8 mouse cellular contexts compared by ENCODE assay signal in the genomic region with DNA sequence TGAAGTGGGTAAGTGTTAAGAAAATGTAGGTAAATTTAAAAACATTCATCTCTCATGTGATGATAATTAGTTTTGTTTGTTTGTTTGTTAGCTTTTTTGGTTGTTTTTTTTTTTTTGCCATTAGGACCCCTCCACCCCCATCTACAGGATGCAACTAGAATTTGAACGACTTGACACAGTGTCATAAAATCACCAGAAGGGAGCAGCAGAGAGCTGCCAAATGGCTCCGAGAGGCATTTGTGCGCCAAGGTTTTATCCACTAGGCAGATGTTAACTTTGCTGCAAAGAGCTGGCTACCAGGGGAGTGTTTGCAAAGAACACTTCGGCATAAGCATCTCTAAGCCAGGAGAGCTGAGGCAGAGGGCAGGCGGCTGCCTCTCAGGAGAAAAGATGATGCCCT.
A peak's percentile ranks its signal among the peaks of the same experiment; 100 is the strongest.
DNase-seq lines count a peak whose midpoint lies in the region; ATAC-seq and TF ChIP-seq lines count a peak whose summit lies in the region.

No protein-coding gene starts in this region.

- intact Hi-C loops in left cerebral cortex, postnatal 25 days (cut with DNase I): no loop called here

- no peaks in the 10 kb centered on the region for H3K9me3 ChIP-seq in hindbrain, embryonic 14.5 days (ENCODE audit: control insufficient read depth, low read length)

- WGBS in liver, adult 2 months: 9% methylated on average over 5 of the region's 5 CpGs
- 5% methylated on average over 5 of the region's 5 CpGs for WGBS in hindbrain, embryonic 14.5 days

- peak; percentile 46; the same call in 1 of the 2 replicates for TF ChIP-seq CTCF in liver, adult 2 months (IDR thresholded peaks at IDR 0.05; ENCODE audit: low read depth, low read length)

- H3K4me1 ChIP-seq in liver, adult 2 months (ENCODE audit: control insufficient read depth, insufficient read depth, low read length): no peaks in the 10 kb centered on the region; the same call in 1 of the 2 replicates
- peaks cover 20% of the 10 kb centered on the region for H3K4me1 ChIP-seq in hindbrain, embryonic 14.5 days (replicated peaks; ENCODE audit: control insufficient read depth, insufficient read depth, low read length)

- no peak overlapping the region for H3K4me3 ChIP-seq in liver, adult 2 months (ENCODE audit: insufficient read depth, low read depth, low read length)
- H3K4me3 ChIP-seq in hindbrain, embryonic 14.5 days (replicated peaks; ENCODE audit: low read length): no peak overlapping the region

- TF ChIP-seq POLR2A in liver, adult 2 months (IDR thresholded peaks at IDR 0.05; ENCODE audit: extremely low read depth, insufficient read depth, low read length): no peak

- no peaks in the 10 kb centered on the region for H3K36me3 ChIP-seq in liver, adult 2 months (ENCODE audit: control insufficient read depth, insufficient read depth, low read length)
- no peaks in the 10 kb centered on the region for H3K36me3 ChIP-seq in hindbrain, embryonic 14.5 days (replicated peaks; ENCODE audit: control insufficient read depth, insufficient read depth)

- peaks cover 11% of the 10 kb centered on the region for H3K27me3 ChIP-seq in liver, adult 2 months (ENCODE audit: control insufficient read depth, insufficient read depth, low read length)
- peaks cover 12% of the 10 kb centered on the region for H3K27me3 ChIP-seq in hindbrain, embryonic 14.5 days (ENCODE audit: control insufficient read depth, insufficient read depth, low read length)

- H3K9ac ChIP-seq in liver, adult 2 months (ENCODE audit: low read depth, low read length): no peak overlapping the region
- no peak overlapping the region for H3K9ac ChIP-seq in hindbrain, embryonic 14.5 days

- H3K27ac ChIP-seq in liver, adult 2 months (replicated peaks; ENCODE audit: insufficient read depth, low read depth, low read length): no peak overlapping the region
- no peak overlapping the region for H3K27ac ChIP-seq in hindbrain, embryonic 14.5 days

- no peak for ATAC-seq in hindbrain, embryonic 14.5 days (ENCODE audit: low FRiP score)
- ATAC-seq in erythroid progenitor cell, adult 5-6 weeks (replicated peaks; ENCODE audit: low FRiP score, poor library complexity, severe bottlenecking): no peak

- no peak for DNase-seq in liver, adult 2 months (ENCODE audit: extremely low read depth, low read depth, low spot score)
- no peak for DNase-seq in liver
- peak; percentile 70 for DNase-seq in R1 (ENCODE audit: low read depth, low spot score)
- DNase-seq in embryo, embryonic 10.5 days (ENCODE audit: low spot score): peak; percentile 90
- peak; percentile 92 for DNase-seq in hindbrain, embryonic 14.5 days (ENCODE audit: low spot score)
- peak; percentile 38 to 70 for DNase-seq in left cerebral cortex, postnatal 25 days (ENCODE audit: low spot score in 2 of 2)
- DNase-seq in neural tube, embryonic 10.5 days (ENCODE audit: extremely low spot score, low spot score): peak; percentile 60

- no peaks in the 10 kb centered on the region for H3K79me2 ChIP-seq in liver, adult 2 months (ENCODE audit: control insufficient read depth, insufficient read depth, low read length)

- peak overlapping the region; percentile 60 for H3K4me2 ChIP-seq in hindbrain, embryonic 14.5 days (replicated peaks)

Comparison
In these comparisons a context has a peak if more than half of its experiments do, and no peak if none do; other contexts are left out.
1. DNase-seq: peak in R1 (single experiment), embryo, embryonic 10.5 days (single experiment), hindbrain, embryonic 14.5 days (single experiment), left cerebral cortex, postnatal 25 days (2 of 2) and neural tube, embryonic 10.5 days (single experiment); none in liver, adult 2 months (single experiment) and liver (single experiment).